Mouse (Mus musculus) kidney, adult 9 months (tissue): ENCODE data around the gene Man2b1.

Experiments used
- DNase-seq: peaks from one replicate; pipeline ENCODE4 v3.0.0; 2022

Gene Man2b1

GRCm38 (mm10) chr8:85083108-85083813 is at the start of gene Man2b1:
Man2b1 (plus strand) TSS chr8:85083270.
- peak; percentile 97 for DNase-seq

GRCm38 (mm10) chr8:85033867-85034266 is 49.2 kb upstream of the Man2b1 start:
- peak; percentile 46 for DNase-seq

- DNase-seq = peak; percentile 83
Observed at GRCm38 (mm10) chr8:85034764-85035163, 48.3 kb upstream of the Man2b1 start.

GRCm38 (mm10) chr8:85035165-85035727 is 47.8 kb upstream of the Man2b1 start:
- DNase-seq = no peak

- peak; percentile 54 for DNase-seq
Observed at GRCm38 (mm10) chr8:85035728-85036310, 47.3 kb upstream of the Man2b1 start.

- DNase-seq = no peak
Observed at GRCm38 (mm10) chr8:85036381-85036717, 46.7 kb upstream of the Man2b1 start.

GRCm38 (mm10) chr8:85036718-85037365 is 46.2 kb upstream of the Man2b1 start, which contains the start of gene Tnpo2:
Tnpo2 (plus strand) TSS chr8:85036915.
- DNase-seq = peak; percentile 96

- DNase-seq = no peak
Observed at GRCm38 (mm10) chr8:85037366-85037680, 45.7 kb upstream of the Man2b1 start.

- peak; percentile 39 for DNase-seq
Observed at GRCm38 (mm10) chr8:85037681-85038531, 45.2 kb upstream of the Man2b1 start.

GRCm38 (mm10) chr8:85043619-85044018 is 39.5 kb upstream of the Man2b1 start:
- DNase-seq = no peak

- no peak for DNase-seq
Observed at GRCm38 (mm10) chr8:85057367-85057766, 25.7 kb upstream of the Man2b1 start.

GRCm38 (mm10) chr8:85059879-85060616 is 23.0 kb upstream of the Man2b1 start, which contains the start of gene Fbxw9:
Fbxw9 (plus strand) TSS chr8:85060055.
- peak; percentile 96 for DNase-seq

- no peak for DNase-seq
Observed at GRCm38 (mm10) chr8:85062603-85063002, 20.5 kb upstream of the Man2b1 start.

GRCm38 (mm10) chr8:85065213-85065612 is 17.9 kb upstream of the Man2b1 start:
- peak; percentile 96 for DNase-seq

GRCm38 (mm10) chr8:85067155-85067554 is 15.9 kb upstream of the Man2b1 start:
- DNase-seq = no peak

- no peak for DNase-seq
Observed at GRCm38 (mm10) chr8:85067982-85068381, 15.1 kb upstream of the Man2b1 start, which contains the start of gene Gm5741. Gm5741 (minus strand) TSS chr8:85067982.

- DNase-seq = peak; percentile 81
Observed at GRCm38 (mm10) chr8:85071041-85071440, 12.0 kb upstream of the Man2b1 start.

GRCm38 (mm10) chr8:85071514-85072281 is 11.4 kb upstream of the Man2b1 start, which contains the start of gene Dhps:
Dhps (plus strand) TSS chr8:85071757.
- peak; percentile 94 for DNase-seq

GRCm38 (mm10) chr8:85072364-85072929 is 10.6 kb upstream of the Man2b1 start:
- DNase-seq = no peak

GRCm38 (mm10) chr8:85073041-85073612 is 9.9 kb upstream of the Man2b1 start:
- no peak for DNase-seq
